Mouse (Mus musculus) effector memory CD4-positive, alpha-beta T cell, adult 5 months (primary cell): ENCODE results near the gene Casp6. TPM values are rescaled to one million over a fixed set of nuclear protein-coding genes. Genes with fewer than 3 reads are reported as not detected.

Source experiments
- polyA plus RNA-seq: library from polyadenylated mRNA; unstranded; fragments of 100-300 nt; shearing (Covaris generic); gene quantifications from one replicate; pipeline ENCODE4 v1.2.1, GENCODE M21; 2017

The Casp6 gene
- polyA plus RNA-seq, result 20.9 TPM

GRCm38 (mm10) chr3:129901271-129901809, at the start of gene Casp6:
Gene Casp6 (plus strand): TSS chr3:129901425.

GRCm38 (mm10) chr3:129878405-129879021, 22.7 kb upstream of the Casp6 start, which contains the start of gene Pla2g12a:
Gene Pla2g12a (plus strand): TSS chr3:129878606.

Other genes with a start within 250 kb of the Casp6 start
- gene Egf, start 146.1 kb upstream of the Casp6 start, polyA plus RNA-seq, result 1.9 TPM
- not detected for gene Lrit3, start 97.4 kb upstream of the Casp6 start, polyA plus RNA-seq
- gene Rrh, start 78.8 kb upstream of the Casp6 start, polyA plus RNA-seq, result not detected
- gene Gar1, start 70.0 kb upstream of the Casp6 start, polyA plus RNA-seq, result 78.1 TPM
- gene Cfi, start 65.5 kb upstream of the Casp6 start, polyA plus RNA-seq, result not detected
- gene Pla2g12a, start 22.8 kb upstream of the Casp6 start, polyA plus RNA-seq, result 14.1 TPM
- 7.5 TPM for gene Mcub, start 68.8 kb downstream of the Casp6 start, polyA plus RNA-seq
- 61.1 TPM for gene Sec24b, start 160.1 kb downstream of the Casp6 start, polyA plus RNA-seq
- 0.24 TPM for gene Col25a1, start 230.1 kb downstream of the Casp6 start, polyA plus RNA-seq